Mouse (Mus musculus) heart, adult 8-10 months (tissue): ENCODE measurements around the gene 6430531B16Rik. TPM values are rescaled to one million over a fixed set of nuclear protein-coding genes. Genes with fewer than 3 reads are reported as not detected.

Experiments used
- DNase-seq: peaks from one replicate; pipeline ENCODE4 v3.0.0; 2022; ENCODE audit warnings: low spot score
- microRNA-seq: library from miRNA; unstranded; fragments of <30 nt; microRNA quantifications from one replicate; pipeline ENCODE4 v1.2.0, GENCODE M21; 2022
- total RNA-seq, 4 experiments: library from RNA; stranded (reverse); gene quantifications; 2 replicates each; pipeline ENCODE4 v1.2.4; 2022

Gene 6430531B16Rik
- total RNA-seq, 4 experiments from 2014 or later: not detected

DNA sequence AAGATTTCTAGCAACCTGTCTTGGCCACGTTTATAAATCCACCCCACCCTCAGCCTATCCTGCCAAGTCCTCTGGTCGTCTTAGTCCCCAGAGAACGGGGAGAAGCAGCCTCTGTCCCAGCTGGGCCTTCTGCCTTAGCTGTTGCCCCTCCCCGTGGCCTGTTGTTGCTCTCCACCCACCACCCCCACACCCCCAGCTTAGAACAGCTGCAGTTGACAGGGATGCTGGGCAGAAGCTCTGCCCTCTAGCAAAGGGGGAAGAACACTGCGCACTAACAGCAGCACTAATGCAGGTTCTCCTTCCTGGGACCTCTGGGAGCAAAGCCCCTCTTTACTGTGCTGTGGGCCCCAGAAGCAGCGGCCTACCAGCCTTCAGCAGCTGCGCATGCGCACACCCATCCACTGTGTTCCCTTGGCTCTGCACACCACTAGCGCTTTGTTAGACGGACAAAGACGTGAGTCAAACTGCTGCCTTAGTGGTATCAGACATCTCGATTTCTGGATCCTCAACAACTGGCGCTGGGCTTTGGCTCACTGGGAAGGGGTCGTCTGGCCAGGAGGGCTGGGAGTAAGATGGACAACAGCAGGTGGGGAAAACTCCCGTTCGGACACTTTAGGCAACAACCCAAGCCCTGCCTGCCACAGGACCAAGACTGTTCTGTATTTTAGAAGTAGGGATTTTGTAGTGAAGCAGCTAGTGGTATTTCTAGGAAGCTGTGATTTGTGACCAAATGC is 37.9 kb downstream of the 6430531B16Rik start:
- no peak for DNase-seq

DNA sequence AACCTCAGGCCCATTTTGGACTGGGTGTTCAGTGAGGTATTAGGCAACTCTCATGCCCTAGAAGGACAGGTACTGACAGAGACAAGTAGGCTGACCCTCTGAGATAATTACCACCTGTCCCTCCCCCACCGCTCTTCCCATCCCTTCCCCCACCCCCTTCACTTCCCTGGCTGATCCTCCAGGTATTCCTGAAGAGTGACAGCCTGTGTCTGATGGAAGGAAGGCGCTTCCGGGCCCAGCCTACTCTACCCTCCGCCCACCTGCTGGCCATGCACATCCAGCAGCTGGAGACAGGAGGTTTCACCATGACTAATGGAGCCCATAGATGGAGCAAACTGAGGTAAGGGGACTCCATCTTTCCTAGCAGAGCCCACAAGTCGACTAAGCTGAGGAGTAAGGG is 40.7 kb downstream of the 6430531B16Rik start:
- DNase-seq: no peak

DNA sequence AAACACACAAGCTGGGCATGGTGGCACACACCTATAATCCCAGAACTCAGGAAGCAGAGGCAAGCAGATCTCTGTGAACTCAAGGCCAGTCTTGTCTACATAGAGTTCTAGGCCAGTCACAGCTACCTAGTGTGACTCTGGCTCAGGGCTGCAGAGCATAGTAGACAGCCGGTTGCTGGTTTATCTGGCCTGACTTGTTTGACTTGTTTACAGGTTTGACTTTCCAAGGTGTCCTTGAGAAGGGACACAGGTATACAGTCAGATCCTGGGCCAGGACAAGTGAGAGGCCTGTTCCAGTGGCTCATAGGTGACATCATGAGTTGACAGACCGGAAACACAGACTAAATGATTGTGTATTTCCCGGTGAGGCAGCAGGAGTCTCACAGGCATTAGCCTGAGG is 41.4 kb downstream of the 6430531B16Rik start:
- no peak for DNase-seq

DNA sequence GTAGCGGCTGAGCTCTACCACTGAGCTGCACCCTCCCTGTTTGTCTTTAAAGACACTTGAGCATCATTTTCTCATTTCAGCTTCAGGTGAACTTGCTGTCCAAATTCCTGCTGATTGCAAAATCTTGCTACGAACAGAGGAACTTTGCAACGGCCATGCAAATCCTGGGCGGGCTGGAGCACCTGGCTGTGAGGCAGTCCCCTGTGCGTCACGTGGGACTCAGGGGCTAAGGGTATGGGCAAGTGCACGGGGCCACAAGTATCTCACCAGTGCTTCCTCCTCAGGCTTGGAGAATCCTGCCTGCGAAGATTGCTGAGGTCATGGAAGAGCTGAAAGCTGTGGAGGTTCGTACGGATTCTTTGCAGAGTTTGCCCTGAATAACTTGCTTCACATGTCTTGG is 41.9 kb downstream of the 6430531B16Rik start:
- no peak for DNase-seq

DNA sequence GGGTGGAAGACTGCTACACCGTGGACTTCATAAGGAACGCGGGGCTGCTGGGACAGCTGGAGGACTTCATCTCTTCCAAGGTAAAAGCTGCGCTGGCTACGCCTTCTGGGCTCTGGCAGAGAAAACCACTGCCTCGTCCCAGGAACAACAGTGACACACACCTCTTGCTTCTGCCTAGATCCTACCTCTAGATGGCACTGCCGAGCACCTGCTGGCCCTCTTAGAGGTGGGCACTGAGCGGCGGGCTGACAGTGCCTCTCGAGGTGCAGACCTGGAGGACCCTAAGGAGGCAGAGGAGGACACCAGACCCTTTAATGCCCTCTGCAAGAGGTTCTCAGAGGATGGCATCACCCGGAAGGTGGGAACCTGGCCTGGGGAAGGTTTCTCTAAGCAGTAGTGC is 47.8 kb downstream of the 6430531B16Rik start:
- no peak for DNase-seq

Small RNA genes lying within 50 kb of the gene (microRNA-seq; reads per million reads assigned to microRNA genes)
- gene Mir202: not detected
- not detected for gene Mir7062
- not detected for gene mmu-mir-7686

Other genes with a start within 250 kb of the 6430531B16Rik start
- under 1 TPM in 2 of 4 experiments, not detected in 2; 0.06 to 0.09 TPM for gene Adgra1, start 144.6 kb downstream of the 6430531B16Rik start, total RNA-seq
- under 1 TPM in 1 of 4 experiments, not detected in 3; 0.06 TPM for gene Kndc1, start 84.1 kb downstream of the 6430531B16Rik start, total RNA-seq
- not detected for gene Utf1, start 35.0 kb downstream of the 6430531B16Rik start, total RNA-seq
- 1 to 10 TPM in 2 of 4 experiments, under 1 TPM in 2; 0.25 to 1.8 (median 0.95) TPM for gene Adam8, start 13.8 kb upstream of the 6430531B16Rik start, total RNA-seq
- gene Zfp511, start 57.6 kb upstream of the 6430531B16Rik start, total RNA-seq: 10 to 100 TPM in 2 of 4 experiments, 1 to 10 TPM in 2; 7.7 to 11.8 (median 10.7) TPM
- 10 to 100 TPM; 32.6 to 37.0 (median 34.9) TPM for gene Tubgcp2, start 57.9 kb upstream of the 6430531B16Rik start, total RNA-seq
- gene Msx3, start 70.3 kb upstream of the 6430531B16Rik start, total RNA-seq: not detected
- gene Caly, start 103.8 kb upstream of the 6430531B16Rik start, total RNA-seq: under 1 TPM in 3 of 4 experiments, not detected in 1; 0.25 to 0.50 (median 0.30) TPM
- gene Prap1, start 114.6 kb upstream of the 6430531B16Rik start, total RNA-seq: not detected
- gene Fuom, start 123.7 kb upstream of the 6430531B16Rik start, total RNA-seq: 10 to 100 TPM; 65.8 to 83.2 (median 76.9) TPM
- gene Paox, start 137.0 kb upstream of the 6430531B16Rik start, total RNA-seq: 1 to 10 TPM; 2.2 to 4.0 (median 2.6) TPM
- 100 to 1,000 TPM; 476 to 541 (median 510) TPM for gene Echs1, start 137.7 kb upstream of the 6430531B16Rik start, total RNA-seq
- gene Mtg1, start 158.8 kb upstream of the 6430531B16Rik start, total RNA-seq: 10 to 100 TPM; 24.2 to 32.4 (median 29.3) TPM
- gene Sprn, start 176.1 kb upstream of the 6430531B16Rik start, total RNA-seq: 1 to 10 TPM in 1 of 4 experiments, under 1 TPM in 3; 0.23 to 1.2 (median 0.64) TPM
- gene Olfr522, start 186.0 kb upstream of the 6430531B16Rik start, total RNA-seq: not detected
- gene Olfr523, start 194.5 kb upstream of the 6430531B16Rik start, total RNA-seq: not detected
- gene Olfr524, start 227.2 kb upstream of the 6430531B16Rik start, total RNA-seq: not detected
- gene Cd163l1, start 239.5 kb upstream of the 6430531B16Rik start, total RNA-seq: not detected